In the genomic region with DNA sequence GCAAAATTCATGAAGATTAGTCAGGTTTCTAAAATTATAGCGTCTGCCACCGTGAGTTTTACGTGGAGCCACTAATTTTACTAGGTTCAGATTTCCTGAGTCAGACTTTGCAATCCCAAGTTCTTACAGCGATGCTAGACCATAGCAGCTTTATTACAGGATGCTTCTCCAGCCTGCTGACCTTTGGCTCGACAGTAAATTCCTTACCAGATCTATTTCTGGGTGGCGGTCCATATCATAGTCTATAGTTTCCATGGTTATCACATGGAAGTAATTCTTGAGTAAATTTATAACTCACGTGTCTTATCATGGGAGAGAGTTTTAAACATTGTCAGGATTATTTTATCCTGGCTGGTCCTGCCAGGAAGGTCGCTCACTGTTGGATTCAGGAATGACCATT, we compare ENCODE assay signal across 37 mouse cellular contexts. TPM values are rescaled to one million over a fixed set of nuclear protein-coding genes. Genes with fewer than 3 reads are reported as not detected.
"Had no signal": no experiment of that assay in that cellular context is flagged by ENCODE, and none has a peak within 500 bp of the region (broad histone marks: within the 10 kb centered on the region; RNA-seq: fewer than 3 reads in every experiment).

No protein-coding gene starts in this region.

- H3K36me3 ChIP-seq: heart, embryonic 15.5 days; hindbrain, embryonic 10.5 days; hindbrain, embryonic 12.5 days; hindbrain, embryonic 13.5 days; hindbrain, embryonic 15.5 days; kidney, embryonic 15.5 days had no signal

- DNase-seq: heart, postnatal 10 days; heart, postnatal 14 days; heart, postnatal 36 days; heart, postnatal 4 days; kidney, adult 11 months; kidney, adult 18-20 months; kidney, adult 2 months; kidney, adult 8-10 months; kidney, adult 9 months; kidney, postnatal 10 days; kidney, postnatal 14 days; kidney, postnatal 36 days; kidney, postnatal 4 days; layer of hippocampus, adult 9-11 months; layer of hippocampus, postnatal 36 days had no signal

- H3K27ac ChIP-seq: heart, embryonic 10.5 days; heart, embryonic 13.5 days; heart, embryonic 15.5 days; hindbrain, embryonic 10.5 days; hindbrain, embryonic 12.5 days; hindbrain, embryonic 13.5 days; hindbrain, embryonic 14.5 days; hindbrain, embryonic 15.5 days; hindbrain, postnatal 0 days; kidney, embryonic 15.5 days; kidney, postnatal 0 days; layer of hippocampus, adult 2 months; left cerebral cortex, adult 2 months had no signal

- H3K4me3 ChIP-seq: heart, embryonic 10.5 days; heart, embryonic 12.5 days; heart, embryonic 13.5 days; heart, embryonic 15.5 days; hindbrain, embryonic 10.5 days; hindbrain, embryonic 12.5 days; hindbrain, embryonic 13.5 days; hindbrain, embryonic 15.5 days; kidney, embryonic 15.5 days; layer of hippocampus, adult 2 months; left cerebral cortex, adult 2 months had no signal

- H3K9ac ChIP-seq: heart, embryonic 12.5 days; heart, embryonic 13.5 days; heart, embryonic 15.5 days; hindbrain, embryonic 12.5 days; hindbrain, embryonic 13.5 days; hindbrain, embryonic 14.5 days; hindbrain, embryonic 15.5 days; kidney, embryonic 15.5 days had no signal

- H3K4me2 ChIP-seq: heart, embryonic 11.5 days; heart, embryonic 12.5 days; heart, embryonic 13.5 days; heart, embryonic 15.5 days; hindbrain, embryonic 12.5 days; hindbrain, embryonic 13.5 days; hindbrain, embryonic 14.5 days; hindbrain, embryonic 15.5 days; kidney, embryonic 15.5 days had no signal

- H3K27me3 ChIP-seq: heart, embryonic 12.5 days; heart, embryonic 15.5 days; hindbrain, embryonic 12.5 days; hindbrain, embryonic 13.5 days; hindbrain, embryonic 15.5 days; kidney, embryonic 15.5 days had no signal

- H3K9me3 ChIP-seq: heart, embryonic 15.5 days; hindbrain, embryonic 15.5 days had no signal

- H3K4me1 ChIP-seq: hindbrain, embryonic 12.5 days had no signal

- ATAC-seq: hindbrain, embryonic 16.5 days; hindbrain, postnatal 0 days; inflammation-experienced regulatory T-cells, adult 6 months had no signal

RNA-seq across cellular contexts. Expression of a gene that starts 41.8 kb away (rescaled TPM):
- total RNA-seq: heart, postnatal 10 days; heart, postnatal 14 days; heart, postnatal 25 days; heart, postnatal 36 days; heart, postnatal 4 days; hematopoietic stem cell, adult 5-6 weeks had no signal
- polyA plus RNA-seq: heart, embryonic 10.5 days; hindbrain, embryonic 11.5 days; hindbrain, embryonic 12.5 days; hindbrain, embryonic 13.5 days; hindbrain, embryonic 15.5 days; inflammation-experienced regulatory T-cells, adult 6 months; intestine, embryonic 14.5 days; kidney, adult 2 months; large intestine, adult 2 months had no signal
